Mouse (Mus musculus) limb, embryonic 10.5 days (tissue): ENCODE measurements around the gene Taf3. TPM values are rescaled to one million over a fixed set of nuclear protein-coding genes. Genes with fewer than 3 reads are reported as not detected.

Source experiments
- DNase-seq: peaks from one replicate; pipeline ENCODE4 v3.0.0-alpha.2; 2017; ENCODE audit warnings: low spot score
- H3K27ac ChIP-seq: fragments of 300-500 bp; sonication (generic); 2 replicates; pipeline ENCODE4 v1.5.1; 2016; ENCODE audit warnings: mild to moderate bottlenecking
- H3K27me3 ChIP-seq: fragments of 300-500 bp; sonication (generic); 2 replicates; pipeline ENCODE4 v1.6.1; 2016; ENCODE audit warnings: low read depth, mild to moderate bottlenecking; ENCODE audit not compliant: poor library complexity, severe bottlenecking
- H3K36me3 ChIP-seq: fragments of 300-500 bp; sonication (generic); 2 replicates; pipeline ENCODE4 v1.6.1; 2016; ENCODE audit warnings: mild to moderate bottlenecking, moderate library complexity
- H3K4me1 ChIP-seq: fragments of 300-500 bp; sonication (generic); 2 replicates; pipeline ENCODE4 v1.6.1; 2016
- H3K4me3 ChIP-seq: fragments of 300-500 bp; sonication (generic); 2 replicates; pipeline ENCODE4 v1.5.1; 2016; ENCODE audit warnings: mild to moderate bottlenecking, moderate library complexity
- H3K9me3 ChIP-seq: fragments of 300-500 bp; sonication (generic); replicated peaks from 2 replicates; pipeline ENCODE4 v1.6.1; 2016; ENCODE audit warnings: mild to moderate bottlenecking
- WGBS: fragments of 180-500 bp; shearing (Covaris S2); methylation state at CpG from one replicate; pipeline ENCODE4 v1.1.7; 2016; 5-methylcytosine and 5-hydroxymethylcytosine counted together
- polyA plus RNA-seq: library from polyadenylated mRNA; unstranded; fragments of >200 nt; fragmentation: Nextera tagmentation; extraction: Ambion mirVana; gene quantifications from 2 replicates; pipeline ENCODE4 v1.2.1, GENCODE M21; 2016

The Taf3 gene
- polyA plus RNA-seq, 1 experiment from 2014 or later: 16.3 TPM

DNA sequence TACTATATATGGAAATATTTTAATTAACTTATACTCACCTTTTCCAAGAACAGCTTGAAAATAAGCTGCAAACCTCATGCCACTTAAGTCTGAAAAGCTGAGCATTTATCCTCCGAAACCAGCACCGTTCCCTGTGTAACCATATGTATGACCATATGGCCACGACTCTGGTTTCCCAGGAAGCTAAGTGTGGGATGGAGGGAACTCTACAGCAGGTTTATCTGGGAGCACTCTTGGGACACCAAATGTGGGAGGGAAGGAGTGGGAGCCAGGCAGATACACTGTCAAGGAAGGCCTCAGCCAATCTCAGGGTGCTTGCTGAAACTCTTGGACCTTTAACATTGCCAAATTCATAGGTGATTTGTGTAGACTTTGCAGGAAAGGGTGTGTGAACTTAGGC is 2.5 kb upstream of the Taf3 start:
- Histone ChIP-seq H3K4me3 (no peak overlapping the region), H3K9me3 (no peaks in the 10 kb centered on the region), H3K36me3 (peaks cover 28% of the 10 kb centered on the region), H3K27ac (no peak overlapping the region), H3K27me3 (no peaks in the 10 kb centered on the region), H3K4me1 (peaks cover 15% of the 10 kb centered on the region)
- 83% methylated on average over 3 of the region's 3 CpGs for WGBS
- no peak for DNase-seq

- peak overlapping the region; percentile 97 for H3K4me3 ChIP-seq
- peaks cover 15% of the 10 kb centered on the region for H3K4me1 ChIP-seq
- H3K27ac ChIP-seq: no peak overlapping the region
- peaks cover 14% of the 10 kb centered on the region for H3K36me3 ChIP-seq
- 20% methylated on average over 10 of the region's 10 CpGs for WGBS
- no peaks in the 10 kb centered on the region for H3K27me3 ChIP-seq
- DNase-seq: no peak
- H3K9me3 ChIP-seq: no peaks in the 10 kb centered on the region
Observed at GRCm38 (mm10) chr2:10049456-10049855, 1.1 kb upstream of the Taf3 start.

DNA sequence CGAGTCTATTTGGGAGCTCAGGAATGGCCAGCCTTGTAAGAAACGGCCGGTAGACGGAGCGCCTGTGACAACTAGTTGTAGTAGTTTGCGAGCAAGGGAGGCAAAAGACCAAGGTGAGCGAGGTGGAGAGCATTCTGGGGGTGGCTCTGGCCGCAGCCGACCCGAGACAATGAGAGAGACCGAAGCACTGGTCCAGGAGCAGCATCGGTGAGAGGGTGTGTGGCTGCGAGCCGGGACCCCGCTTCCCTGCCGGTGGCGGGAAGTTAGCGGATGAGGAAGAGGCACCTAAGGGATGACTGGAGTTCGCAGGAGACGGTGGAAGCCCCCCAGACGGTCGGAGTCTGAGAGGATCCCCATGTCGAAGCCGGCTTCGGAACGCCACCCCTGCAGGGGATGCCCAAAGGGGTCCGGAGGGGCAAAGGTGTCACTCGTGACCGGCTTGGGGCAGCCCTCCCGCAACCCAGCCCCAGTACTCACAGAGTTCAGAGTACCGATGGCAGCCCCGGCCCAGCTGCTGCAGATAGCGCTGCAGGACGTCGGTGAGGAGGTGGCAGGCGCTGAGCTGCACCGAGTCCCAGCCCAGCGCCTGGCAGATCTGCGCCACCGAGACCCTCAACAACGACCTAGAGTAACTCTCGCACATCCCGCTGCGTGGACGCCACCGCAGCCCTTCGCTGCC is 499 bp downstream of the Taf3 start:
- no peaks in the 10 kb centered on the region for H3K36me3 ChIP-seq
- H3K27me3 ChIP-seq: no peaks in the 10 kb centered on the region
- peaks cover 15% of the 10 kb centered on the region for H3K4me1 ChIP-seq
- DNase-seq: peak; percentile 57
- no peaks in the 10 kb centered on the region for H3K9me3 ChIP-seq
- WGBS: under 1% methylated on average over 47 of the region's 47 CpGs
- peak overlapping the region; percentile 93 for H3K27ac ChIP-seq
- peak overlapping the region; percentile 97 for H3K4me3 ChIP-seq

GRCm38 (mm10) chr2:10034976-10035375 is 13.4 kb downstream of the Taf3 start:
- no peak for DNase-seq
- Histone ChIP-seq H3K9me3 (no peaks in the 10 kb centered on the region), H3K4me1 (peaks cover 11% of the 10 kb centered on the region), H3K36me3 (peaks cover 9% of the 10 kb centered on the region), H3K27ac (no peak overlapping the region), H3K4me3 (no peak overlapping the region), H3K27me3 (no peaks in the 10 kb centered on the region)
- WGBS: 94% methylated on average over 3 of the region's 3 CpGs

DNA sequence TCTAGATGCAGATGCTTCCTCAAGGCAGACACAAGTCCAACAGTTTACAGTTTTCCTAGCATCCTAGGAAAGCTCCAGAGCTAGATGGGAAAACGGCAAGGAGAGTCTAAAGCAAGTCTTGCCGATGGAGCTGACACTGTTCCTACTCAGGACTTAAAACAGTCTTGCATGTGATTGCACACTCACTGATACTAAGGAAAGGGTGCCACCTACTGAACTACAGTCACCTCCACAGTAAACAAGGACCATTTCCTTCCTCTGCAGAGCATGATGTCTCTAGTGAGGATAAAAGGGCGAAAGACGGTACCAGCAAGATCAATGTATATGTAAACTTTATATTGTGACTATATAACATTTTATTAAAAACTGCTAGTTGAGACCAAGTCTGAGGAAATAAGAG is 14.7 kb downstream of the Taf3 start:
- Histone ChIP-seq H3K9me3 (no peaks in the 10 kb centered on the region), H3K4me3 (no peak overlapping the region), H3K36me3 (no peaks in the 10 kb centered on the region; the same call in 1 of the 2 replicates), H3K27me3 (no peaks in the 10 kb centered on the region), H3K4me1 (peaks cover 17% of the 10 kb centered on the region), H3K27ac (no peak overlapping the region)
- DNase-seq: no peak
- 77% methylated on average over 4 of the region's 4 CpGs for WGBS

DNA sequence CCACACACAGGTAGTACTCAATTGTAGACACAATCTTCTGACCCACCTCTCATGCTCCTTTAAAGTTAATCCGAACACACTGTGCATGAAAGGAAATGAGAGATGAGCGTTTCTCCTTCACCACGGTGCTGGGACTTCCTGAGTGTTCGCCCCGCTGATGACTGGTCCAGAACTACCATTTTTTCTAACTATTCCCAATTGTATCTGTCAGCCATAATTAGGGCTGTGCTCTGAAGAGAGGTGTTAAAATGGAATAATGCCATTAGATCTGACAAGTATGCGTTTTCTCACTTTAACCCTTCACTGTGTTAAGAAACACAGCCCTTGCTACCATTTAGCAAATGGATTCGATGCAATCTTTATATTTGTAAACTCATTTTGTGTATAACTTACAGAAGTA is 18.6 kb downstream of the Taf3 start:
- Histone ChIP-seq H3K9me3 (no peaks in the 10 kb centered on the region), H3K4me1 (peaks cover 17% of the 10 kb centered on the region), H3K27ac (no peak overlapping the region), H3K36me3 (no peaks in the 10 kb centered on the region), H3K27me3 (no peaks in the 10 kb centered on the region), H3K4me3 (no peak overlapping the region)
- WGBS: 82% methylated on average over 7 of the region's 7 CpGs
- no peak for DNase-seq

- Histone ChIP-seq H3K4me1 (0 out of 2 replicates have a peak, but pooled peaks cover under 1% of the 10 kb centered on the region), H3K36me3 (no peaks in the 10 kb centered on the region), H3K27me3 (no peaks in the 10 kb centered on the region), H3K4me3 (no peak overlapping the region), H3K9me3 (no peaks in the 10 kb centered on the region), H3K27ac (no peak overlapping the region)
- DNase-seq: no peak
- WGBS: 89% methylated on average over 6 of the region's 6 CpGs
Observed at GRCm38 (mm10) chr2:10024264-10024663, 24.1 kb downstream of the Taf3 start.

GRCm38 (mm10) chr2:10021296-10021695 is 27.1 kb downstream of the Taf3 start:
- no peak overlapping the region for H3K27ac ChIP-seq
- H3K4me3 ChIP-seq: no peak overlapping the region
- H3K27me3 ChIP-seq: no peaks in the 10 kb centered on the region
- H3K36me3 ChIP-seq: no peaks in the 10 kb centered on the region
- no peak for DNase-seq
- no peaks in the 10 kb centered on the region for H3K9me3 ChIP-seq
- 92% methylated on average over 11 of the region's 11 CpGs for WGBS
- no peaks in the 10 kb centered on the region for H3K4me1 ChIP-seq

- Histone ChIP-seq H3K4me3 (no peak overlapping the region), H3K27me3 (no peaks in the 10 kb centered on the region), H3K4me1 (no peaks in the 10 kb centered on the region), H3K36me3 (no peaks in the 10 kb centered on the region), H3K27ac (no peak overlapping the region), H3K9me3 (no peaks in the 10 kb centered on the region)
- no peak for DNase-seq
- WGBS: 86% methylated on average over 10 of the region's 10 CpGs
Observed at GRCm38 (mm10) chr2:10014951-10015635, 33.3 kb downstream of the Taf3 start.

DNA sequence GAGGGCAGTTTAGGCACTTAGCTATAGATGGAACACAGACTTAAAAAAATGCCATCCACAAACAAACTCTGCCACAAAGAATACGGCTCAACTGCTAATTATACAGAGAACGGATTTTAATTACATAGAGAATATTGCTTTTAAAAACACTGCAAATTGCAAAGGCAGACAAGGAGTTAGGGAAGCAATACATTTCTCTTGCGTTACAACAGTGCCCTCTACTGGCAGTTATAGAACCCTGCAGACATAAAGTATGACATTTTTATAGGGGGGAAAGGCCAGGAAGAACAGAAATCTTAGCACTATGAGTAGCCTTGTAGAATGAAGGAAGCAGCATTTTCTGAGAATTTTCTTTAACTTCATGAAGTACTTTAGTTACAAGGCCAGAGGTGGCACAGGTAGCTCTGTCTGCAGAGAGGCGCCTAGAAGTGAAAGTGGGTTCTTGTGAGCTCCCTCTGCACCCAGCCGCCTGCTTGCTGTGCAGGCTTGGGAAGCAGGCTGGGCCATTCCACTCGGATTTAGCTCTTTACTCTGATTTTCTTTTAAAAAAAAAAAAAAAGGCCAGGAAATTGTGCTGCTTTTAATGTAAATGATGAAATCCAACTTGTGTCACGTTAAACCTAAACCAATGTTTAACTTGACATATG is 38.0 kb downstream of the Taf3 start:
- Histone ChIP-seq H3K27ac (no peak overlapping the region), H3K4me1 (0 out of 2 replicates have a peak, but pooled peaks cover 3% of the 10 kb centered on the region), H3K4me3 (no peak overlapping the region), H3K27me3 (no peaks in the 10 kb centered on the region), H3K9me3 (no peaks in the 10 kb centered on the region), H3K36me3 (no peaks in the 10 kb centered on the region)
- 36% methylated on average over 7 of the region's 7 CpGs for WGBS
- no peak for DNase-seq

DNA sequence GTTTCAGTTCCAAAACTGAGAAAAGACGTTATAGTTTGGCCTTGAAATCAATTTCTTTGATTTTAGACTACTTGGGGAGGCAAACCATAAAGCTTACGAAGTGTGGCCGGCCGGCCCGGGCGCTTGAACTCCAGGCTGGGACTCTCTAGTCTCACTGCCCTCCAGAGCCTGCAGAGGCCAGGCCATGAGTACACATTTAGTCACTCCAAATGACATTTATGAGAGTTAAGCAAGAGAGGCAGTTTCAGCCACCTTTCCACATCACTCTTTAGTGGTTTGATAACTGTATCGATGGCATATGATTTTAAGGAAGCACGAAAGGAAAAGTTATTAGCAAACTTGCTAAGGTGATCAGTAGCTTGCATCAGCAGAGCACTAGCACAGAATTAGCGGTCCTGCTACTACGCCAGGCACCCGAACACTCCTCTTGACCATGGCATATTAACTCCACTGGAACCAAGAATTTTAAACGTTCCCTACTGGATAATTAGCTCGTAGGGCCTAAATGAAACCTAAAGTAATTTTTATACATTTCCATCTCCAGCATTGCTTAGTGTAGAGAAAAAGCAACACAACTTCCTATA is 38.6 kb downstream of the Taf3 start:
- H3K36me3 ChIP-seq: no peaks in the 10 kb centered on the region
- 77% methylated on average over 13 of the region's 13 CpGs for WGBS
- no peaks in the 10 kb centered on the region for H3K9me3 ChIP-seq
- H3K4me1 ChIP-seq: 0 out of 2 replicates have a peak, but pooled peaks cover 3% of the 10 kb centered on the region
- H3K4me3 ChIP-seq: no peak overlapping the region
- no peak overlapping the region for H3K27ac ChIP-seq
- no peak for DNase-seq
- no peaks in the 10 kb centered on the region for H3K27me3 ChIP-seq

GRCm38 (mm10) chr2:10008593-10008992 is 39.8 kb downstream of the Taf3 start:
- H3K36me3 ChIP-seq: no peaks in the 10 kb centered on the region
- H3K27ac ChIP-seq: no peak overlapping the region
- WGBS: 92% methylated on average over 4 of the region's 4 CpGs
- no peaks in the 10 kb centered on the region for H3K9me3 ChIP-seq
- H3K27me3 ChIP-seq: no peaks in the 10 kb centered on the region
- no peak for DNase-seq
- H3K4me3 ChIP-seq: no peak overlapping the region
- 0 out of 2 replicates have a peak, but pooled peaks cover 3% of the 10 kb centered on the region for H3K4me1 ChIP-seq
